In the genomic region with DNA sequence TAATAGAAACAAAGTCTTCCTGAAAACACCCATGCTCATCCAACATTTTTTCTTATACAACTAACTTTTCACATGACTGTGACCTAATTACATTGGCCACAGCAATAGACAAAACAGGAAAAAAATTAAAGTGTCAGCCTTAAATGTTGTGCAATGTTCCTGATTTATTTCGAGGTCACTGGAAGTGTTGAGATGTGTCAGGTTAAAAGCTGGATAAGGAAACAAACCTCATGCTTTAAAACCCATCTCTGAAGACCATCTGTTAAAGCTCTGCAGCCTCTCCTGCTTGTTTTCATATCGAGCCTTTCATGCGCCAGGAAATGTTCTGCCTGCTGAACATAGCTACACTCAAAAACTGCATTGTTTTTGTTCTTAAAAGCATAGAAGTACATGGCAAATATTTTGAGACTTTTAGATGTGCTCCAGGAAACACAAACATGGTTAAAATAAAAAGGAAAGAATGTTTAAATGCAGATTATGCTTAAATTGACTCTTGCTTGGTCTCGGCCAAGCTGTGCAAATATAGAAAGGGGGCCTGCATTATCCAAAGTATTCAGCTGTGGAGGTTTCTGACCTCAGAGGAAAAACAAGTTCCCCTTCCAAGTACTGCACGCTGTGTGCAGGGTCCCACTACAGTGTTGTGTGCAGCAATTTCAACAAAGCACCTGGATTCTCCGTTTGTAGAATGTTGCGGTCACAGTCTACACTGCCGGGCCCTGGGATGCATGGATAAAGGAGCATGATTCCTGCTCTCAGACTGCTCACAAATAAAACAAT, we compare ENCODE assay signal across 9 mouse cellular contexts.
DNase-seq lines count a peak whose midpoint lies in the region; ATAC-seq lines count a peak whose summit lies in the region.
"Had no signal": no experiment of that assay in that cellular context is flagged by ENCODE, and none has a peak within 500 bp of the region (broad histone marks: within the 10 kb centered on the region; RNA-seq: fewer than 3 reads in every experiment).

No protein-coding gene starts in this region.

- peak overlapping the region; percentile 51; the same call in 1 of the 2 replicates for H3K27ac ChIP-seq in limb, embryonic 12.5 days
- H3K27ac ChIP-seq in limb, embryonic 10.5 days, result no peak overlapping the region
- peak overlapping the region; percentile 23; the same call in 1 of the 2 replicates for H3K27ac ChIP-seq in intestine, embryonic 16.5 days (ENCODE audit: low read length)
- H3K27ac ChIP-seq in hindbrain, embryonic 13.5 days, result no peak overlapping the region

- H3K9me3 ChIP-seq in limb, embryonic 12.5 days, result no peaks in the 10 kb centered on the region
- H3K9me3 ChIP-seq in limb, embryonic 10.5 days (replicated peaks), result no peaks in the 10 kb centered on the region
- no peaks in the 10 kb centered on the region for H3K9me3 ChIP-seq in intestine, embryonic 16.5 days (ENCODE audit: control insufficient read depth, low read length)
- H3K9me3 ChIP-seq in hindbrain, embryonic 13.5 days, result no peaks in the 10 kb centered on the region

- no peaks in the 10 kb centered on the region for H3K36me3 ChIP-seq in limb, embryonic 12.5 days
- H3K36me3 ChIP-seq in limb, embryonic 10.5 days, result no peaks in the 10 kb centered on the region
- no peaks in the 10 kb centered on the region for H3K36me3 ChIP-seq in intestine, embryonic 16.5 days (ENCODE audit: control insufficient read depth, insufficient read depth, low read length)
- H3K36me3 ChIP-seq in hindbrain, embryonic 13.5 days, result no peaks in the 10 kb centered on the region

- ATAC-seq in limb, embryonic 12.5 days (ENCODE audit: insufficient number of reproducible peaks, insufficient read depth, low FRiP score, low TSS enrichment, low read depth), result no peak
- ATAC-seq in intestine, embryonic 16.5 days, result peak; percentile 58
- no peak for ATAC-seq in hindbrain, embryonic 13.5 days (ENCODE audit: low FRiP score)

- 63% methylated on average over 8 of the region's 8 CpGs for WGBS in limb, embryonic 12.5 days
- 85% methylated on average over 8 of the region's 8 CpGs for WGBS in limb, embryonic 10.5 days
- WGBS in intestine, embryonic 16.5 days, result 47% methylated on average over 8 of the region's 8 CpGs
- 76% methylated on average over 8 of the region's 8 CpGs for WGBS in hindbrain, embryonic 13.5 days

- DNase-seq in adrenal gland, adult 2 months, result peak; percentile 11
- no peak for DNase-seq in adrenal gland, postnatal 36 days
- no peak for DNase-seq in limb, embryonic 10.5 days (ENCODE audit: low spot score)
- DNase-seq in mesoderm, embryonic 11.5 days (ENCODE audit: low read depth, low spot score), result peak; percentile 21
- DNase-seq in left cerebral cortex, adult 11 months (ENCODE audit: low spot score), result no peak
- DNase-seq: left cerebral cortex, postnatal 4 days had no signal

- peaks cover 3% of the 10 kb centered on the region; the same call in 1 of the 2 replicates for H3K4me1 ChIP-seq in limb, embryonic 12.5 days (replicated peaks)
- no peaks in the 10 kb centered on the region for H3K4me1 ChIP-seq in limb, embryonic 10.5 days
- H3K4me1 ChIP-seq in intestine, embryonic 16.5 days (ENCODE audit: control insufficient read depth, insufficient read depth, low read length), result peaks cover 6% of the 10 kb centered on the region
- H3K4me1 ChIP-seq in hindbrain, embryonic 13.5 days (replicated peaks), result peaks cover 3% of the 10 kb centered on the region; the same call in 1 of the 2 replicates

- H3K9ac ChIP-seq in limb, embryonic 12.5 days (replicated peaks), result no peak overlapping the region; the same call in 1 of the 2 replicates
- H3K9ac ChIP-seq in intestine, embryonic 16.5 days (ENCODE audit: low read depth, low read length), result no peak overlapping the region
- no peak overlapping the region for H3K9ac ChIP-seq in hindbrain, embryonic 13.5 days

- H3K4me3 ChIP-seq in limb, embryonic 12.5 days (replicated peaks), result no peak overlapping the region
- H3K4me3 ChIP-seq in limb, embryonic 10.5 days, result no peak overlapping the region
- H3K4me3 ChIP-seq in intestine, embryonic 16.5 days (ENCODE audit: low read length), result no peak overlapping the region
- no peak overlapping the region for H3K4me3 ChIP-seq in hindbrain, embryonic 13.5 days

- H3K27me3 ChIP-seq in limb, embryonic 12.5 days, result no peaks in the 10 kb centered on the region
- H3K27me3 ChIP-seq in limb, embryonic 10.5 days (ENCODE audit: low read depth, poor library complexity, severe bottlenecking), result no peaks in the 10 kb centered on the region
- no peaks in the 10 kb centered on the region for H3K27me3 ChIP-seq in intestine, embryonic 16.5 days (replicated peaks; ENCODE audit: control insufficient read depth, insufficient read depth, low read length)
- H3K27me3 ChIP-seq in hindbrain, embryonic 13.5 days, result no peaks in the 10 kb centered on the region

- no peak overlapping the region for H3K4me2 ChIP-seq in limb, embryonic 12.5 days
- H3K4me2 ChIP-seq in intestine, embryonic 16.5 days (ENCODE audit: low read depth, low read length), result no peak overlapping the region
- H3K4me2 ChIP-seq in hindbrain, embryonic 13.5 days, result no peak overlapping the region

Comparison
In these comparisons a context has a peak if more than half of its experiments do, and no peak if none do; other contexts are left out.
1. DNase-seq: peak in adrenal gland, adult 2 months (single experiment) and mesoderm, embryonic 11.5 days (single experiment); none in adrenal gland, postnatal 36 days (0 of 2), limb, embryonic 10.5 days (single experiment) and left cerebral cortex, adult 11 months (single experiment).
2. H3K27ac ChIP-seq: peak in limb, embryonic 12.5 days (single experiment) and intestine, embryonic 16.5 days (single experiment); none in limb, embryonic 10.5 days (single experiment) and hindbrain, embryonic 13.5 days (single experiment).